Mouse (Mus musculus) adrenal gland, postnatal 0 days (tissue): ENCODE results near the gene Ecsit. TPM values are rescaled to one million over a fixed set of nuclear protein-coding genes. Genes with fewer than 3 reads are reported as not detected.

Source experiments
- microRNA-seq: library from miRNA; unstranded; fragments of <30 nt; microRNA quantifications from one replicate; pipeline ENCODE4, GENCODE M21; 2016; ENCODE audit warnings: borderline replicate concordance; ENCODE audit not compliant: insufficient number of aligned reads
- polyA plus RNA-seq: library from polyadenylated mRNA; unstranded; fragments of >200 nt; fragmentation: Nextera tagmentation; extraction: Ambion mirVana; gene quantifications from 2 replicates; pipeline ENCODE4 v1.2.1, GENCODE M21; 2015

Gene Ecsit
- 15.2 and 28.5 TPM in 2 replicates for polyA plus RNA-seq

GRCm38 (mm10) chr9:22085022-22085834 lies at the start of gene Ecsit:
Gene Ecsit (minus strand): TSS chr9:22085438.

GRCm38 (mm10) chr9:22116740-22117426 lies 31.6 kb upstream of the Ecsit start, which contains the start of gene Elof1:
Gene Elof1 (minus strand): TSS chr9:22117172.

GRCm38 (mm10) chr9:22098993-22099696 lies 13.9 kb upstream of the Ecsit start, which contains the start of gene Cnn1:
Gene Cnn1 (plus strand): TSS chr9:22099216.

GRCm38 (mm10) chr9:22070791-22071573 lies 14.3 kb downstream of the Ecsit start, which contains the start of the genes Gm49318 and Zfp653:
Gene Gm49318 (minus strand): TSS chr9:22071259.
Gene Zfp653 (minus strand): TSS chr9:22071376.

GRCm38 (mm10) chr9:22051958-22052254 lies 33.3 kb downstream of the Ecsit start, which contains the start of gene Elavl3:
Gene Elavl3 (minus strand): TSS chr9:22052023.

Small RNAs within 50 kb of the gene (microRNA-seq; reads per million reads assigned to microRNA genes)
- not detected for gene Mir7084

Other genes with a start within 250 kb of the Ecsit start
- 2.5 and 5.4 TPM in 2 replicates for gene Angptl8, start 249.9 kb downstream of the Ecsit start, polyA plus RNA-seq
- gene Dock6, start 232.8 kb downstream of the Ecsit start, polyA plus RNA-seq = 13.4 and 19.5 TPM in 2 replicates
- 29.0 and 42.6 TPM in 2 replicates for gene Rab3d, start 167.2 kb downstream of the Ecsit start, polyA plus RNA-seq
- 2.9 and 5.4 TPM in 2 replicates for gene Ccdc159, start 158.0 kb downstream of the Ecsit start, polyA plus RNA-seq
- gene Tmem205, start 157.9 kb downstream of the Ecsit start, polyA plus RNA-seq = 823 and 878 TPM in 2 replicates
- 23.0 and 26.2 TPM in 2 replicates for gene Plppr2, start 148.4 kb downstream of the Ecsit start, polyA plus RNA-seq
- 4.9 and 7.5 TPM in 2 replicates for gene Swsap1, start 129.7 kb downstream of the Ecsit start, polyA plus RNA-seq
- 4.9 and 11.3 TPM in 2 replicates for gene Epor, start 121.9 kb downstream of the Ecsit start, polyA plus RNA-seq
- 6.7 and 26.1 TPM in 2 replicates for gene Rgl3, start 96.0 kb downstream of the Ecsit start, polyA plus RNA-seq
- 0.99 and 2.6 TPM in 2 replicates for gene Ccdc151, start 82.8 kb downstream of the Ecsit start, polyA plus RNA-seq
- gene Prkcsh, start 82.6 kb downstream of the Ecsit start, polyA plus RNA-seq = 58.7 and 85.9 TPM in 2 replicates
- 4.7 and 14.8 TPM in 2 replicates for gene Elavl3, start 33.4 kb downstream of the Ecsit start, polyA plus RNA-seq
- not detected in 2 replicates for gene Gm49318, start 14.2 kb downstream of the Ecsit start, polyA plus RNA-seq
- 7.8 and 9.7 TPM in 2 replicates for gene Zfp653, start 14.1 kb downstream of the Ecsit start, polyA plus RNA-seq
- gene Cnn1, start 13.8 kb upstream of the Ecsit start, polyA plus RNA-seq = 1.2 and 3.7 TPM in 2 replicates
- 147 and 191 TPM in 2 replicates for gene Elof1, start 31.7 kb upstream of the Ecsit start, polyA plus RNA-seq
- 12.9 and 19.0 TPM in 2 replicates for gene Acp5, start 50.3 kb upstream of the Ecsit start, polyA plus RNA-seq
- gene Pigyl, start 71.4 kb upstream of the Ecsit start, polyA plus RNA-seq = 193 and 239 TPM in 2 replicates
- gene Zfp872, start 102.7 kb upstream of the Ecsit start, polyA plus RNA-seq = 0.25 and 0.36 TPM in 2 replicates
- 11.5 and 19.0 TPM in 2 replicates for gene Zfp809, start 140.3 kb upstream of the Ecsit start, polyA plus RNA-seq
- gene Zfp599, start 174.5 kb upstream of the Ecsit start, polyA plus RNA-seq = 0.99 and 1.3 TPM in 2 replicates
- gene Zfp810, start 222.2 kb upstream of the Ecsit start, polyA plus RNA-seq = 12.7 and 15.2 TPM in 2 replicates